Mouse (Mus musculus): ENCODE data around the gene Fyn.

- TF ChIP-seq CTCF (IDR thresholded peaks at IDR 0.05; ENCODE audit: extremely low read depth, insufficient read depth, low read length) (no peak), POLR2A (IDR thresholded peaks at IDR 0.05; ENCODE audit: extremely low read depth, insufficient read depth, low read length) (no peak)
Measured at GRCm38 (mm10) chr10:39506831-39507230, 138.2 kb downstream of the Fyn start.

Data from cortical plate, adult 2 months (tissue).